Mouse (Mus musculus): ENCODE data around the gene Vpreb2.

DNA sequence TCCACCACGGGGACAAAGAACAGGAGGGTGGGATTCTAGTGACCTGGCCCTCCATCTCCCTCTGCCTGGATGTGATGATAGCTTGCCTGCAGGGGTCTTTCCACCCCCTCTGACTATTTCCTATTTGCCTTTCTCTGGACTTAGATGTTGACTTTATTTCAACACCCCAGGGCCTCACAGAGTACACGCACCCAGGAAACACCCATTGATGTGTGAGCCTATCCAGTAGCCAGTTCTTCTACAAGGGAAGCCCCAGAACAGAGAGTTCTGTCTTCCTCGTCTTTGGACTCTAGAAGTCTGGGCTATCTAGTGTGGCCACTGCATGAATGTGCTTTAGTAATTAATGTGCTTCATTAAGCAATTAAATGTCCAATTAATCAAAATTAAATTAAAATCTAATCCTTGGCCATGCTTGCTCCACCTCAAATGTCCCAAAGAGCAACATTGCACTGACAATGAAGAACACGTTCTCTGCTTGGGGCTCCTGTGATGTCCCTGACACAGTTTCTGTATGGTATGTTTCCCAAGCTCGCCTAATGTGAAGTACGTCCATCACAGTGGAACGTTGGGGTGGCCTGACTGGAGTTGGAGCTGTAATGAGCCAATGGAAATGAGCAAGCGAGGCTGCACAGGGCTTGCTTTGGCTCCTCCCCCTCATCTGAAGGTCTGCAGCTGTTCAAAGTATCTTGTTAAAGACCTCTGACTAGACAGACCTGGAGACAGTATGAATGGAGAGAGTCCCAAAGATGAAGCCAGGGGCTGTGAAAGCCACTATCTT is 42.7 kb downstream of the Vpreb2 start:
- no peak for TF ChIP-seq CTCF (IDR thresholded peaks at IDR 0.05; ENCODE audit: insufficient read depth, low read length)
- no peak for TF ChIP-seq POLR2A (IDR thresholded peaks at IDR 0.05; ENCODE audit: borderline replicate concordance, extremely low read depth, low read depth, low read length)

All from lung, adult 2 months (tissue).